Mouse (Mus musculus) frontal cortex, postnatal 36 days (tissue): Measurements from ENCODE around the gene Dnlz.

Experiments used
- DNase-seq, 2 experiments: peaks; one replicate each; pipeline ENCODE4 v3.0.0; 2022; ENCODE audit warnings: low spot score in 2 of 2

The Dnlz gene

GRCm38 (mm10) chr2:26299336-26299735 is 52.6 kb downstream of the Dnlz start:
- DNase-seq, result no peak

DNA sequence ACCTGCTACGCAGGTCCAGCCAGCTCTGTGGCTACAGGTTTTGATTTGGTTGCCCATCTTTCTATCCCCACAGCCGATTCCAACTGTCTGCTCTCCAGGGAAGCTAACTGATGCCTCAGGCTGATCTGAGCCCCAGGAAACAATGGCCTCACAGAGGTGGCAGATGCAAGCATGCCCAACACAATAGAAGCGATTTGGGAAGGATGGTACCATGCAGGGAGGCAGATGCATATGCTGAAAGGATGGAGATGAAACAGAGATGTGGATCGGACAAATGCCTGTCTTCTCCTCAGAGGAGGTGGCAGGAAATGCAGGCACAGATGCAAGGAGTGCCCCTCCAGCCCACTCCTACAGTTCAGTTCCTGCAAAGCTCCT is 53.1 kb downstream of the Dnlz start:
- DNase-seq, result no peak

DNA sequence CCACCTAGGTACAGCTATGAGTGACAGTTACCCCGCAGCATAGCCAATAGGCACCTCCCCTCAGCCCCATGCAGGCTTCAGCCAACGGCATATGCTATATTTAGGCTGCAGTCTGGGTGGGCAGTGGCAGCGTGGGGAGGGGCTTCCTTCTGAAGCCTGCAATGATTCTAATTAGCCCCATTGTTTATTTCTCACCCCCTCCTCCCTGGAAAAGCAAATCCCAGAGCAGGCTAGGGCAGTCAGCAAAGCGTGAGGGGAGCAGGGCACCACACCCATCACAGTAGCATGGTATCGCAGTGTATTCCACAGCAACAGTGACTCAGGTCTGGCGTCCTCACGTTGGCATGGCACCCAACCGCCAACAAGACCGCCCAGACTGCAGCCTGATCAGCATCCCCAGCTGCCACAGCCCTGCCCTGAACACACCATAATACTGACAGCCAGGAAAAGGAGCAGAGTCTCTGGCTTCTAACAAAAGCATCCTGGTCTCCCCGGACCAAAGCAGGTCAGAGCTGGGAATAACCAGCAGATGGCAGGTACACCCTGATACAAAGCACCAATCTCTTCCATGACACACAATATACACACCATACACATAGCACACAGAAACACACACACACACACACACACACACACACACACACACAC is 53.6 kb downstream of the Dnlz start:
- DNase-seq, result peak; percentile 77 to 78
